Mouse (Mus musculus) heart, embryonic 13.5 days (tissue): ENCODE results near the gene Alg10b. TPM values are rescaled to one million over a fixed set of nuclear protein-coding genes. Genes with fewer than 3 reads are reported as not detected.

Experiments used
- microRNA-seq: library from miRNA; unstranded; fragments of <30 nt; microRNA quantifications from one replicate; pipeline ENCODE4, GENCODE M21; 2016
- polyA plus RNA-seq: library from polyadenylated mRNA; unstranded; fragments of >200 nt; fragmentation: Nextera tagmentation; extraction: Ambion mirVana; gene quantifications from 2 replicates; pipeline ENCODE4 v1.2.1, GENCODE M21; 2015

Gene Alg10b
- polyA plus RNA-seq, 1 experiment from 2014 or later, result 18.4 TPM

Small RNA genes within 50 kb of the gene (microRNA-seq; reads per million reads assigned to microRNA genes)
- 2.2 reads per million, percentile 5 among the genes with 10 or more reads in this experiment for gene Mir7648
